Mouse (Mus musculus): ENCODE results near the gene Hmgcr. TPM values are rescaled to one million over a fixed set of nuclear protein-coding genes. Genes with fewer than 3 reads are reported as not detected.
"Not testable (repeated sequence)": the region's sequence is repeated elsewhere in the genome, so short reads cannot be mapped to it uniquely, and the experiment has no call there.

The Hmgcr gene
- polyA plus RNA-seq, 1 experiment, result 18.2 TPM

GRCm38 (mm10) chr13:96671906-96672234 is 1.1 kb upstream of the Hmgcr start:
- DNase-seq, result no peak
- TF ChIP-seq CTCF (IDR thresholded peaks at IDR 0.05; ENCODE audit: insufficient read depth, low read length), result no peak
- WGBS, result 81% methylated on average over 5 of the region's 5 CpGs

GRCm38 (mm10) chr13:96671078-96671905 is 556 bp upstream of the Hmgcr start:
- peak; percentile 38; the same call in 1 of the 2 replicates for TF ChIP-seq POLR2A (IDR thresholded peaks at IDR 0.05; ENCODE audit: borderline replicate concordance, extremely low read depth, low read depth, low read length)
- no peak for TF ChIP-seq CTCF (IDR thresholded peaks at IDR 0.05; ENCODE audit: insufficient read depth, low read length)
- no peak for DNase-seq
- H3K4me1 ChIP-seq (ENCODE audit: control insufficient read depth, insufficient read depth, low read length), result no peaks in the 10 kb centered on the region
- 11% methylated on average over 31 of the region's 31 CpGs for WGBS
- peak overlapping the region; percentile 72 for H3K4me3 ChIP-seq (replicated peaks; ENCODE audit: extremely low read depth, low read depth, low read length)

More at GRCm38 (mm10) chr13:96671906-96672234, 1.1 kb upstream of the Hmgcr start:
- no peak overlapping the region for H3K4me3 ChIP-seq (replicated peaks; ENCODE audit: extremely low read depth, low read depth, low read length)
- no peaks in the 10 kb centered on the region for H3K4me1 ChIP-seq (ENCODE audit: control insufficient read depth, insufficient read depth, low read length)

DNA sequence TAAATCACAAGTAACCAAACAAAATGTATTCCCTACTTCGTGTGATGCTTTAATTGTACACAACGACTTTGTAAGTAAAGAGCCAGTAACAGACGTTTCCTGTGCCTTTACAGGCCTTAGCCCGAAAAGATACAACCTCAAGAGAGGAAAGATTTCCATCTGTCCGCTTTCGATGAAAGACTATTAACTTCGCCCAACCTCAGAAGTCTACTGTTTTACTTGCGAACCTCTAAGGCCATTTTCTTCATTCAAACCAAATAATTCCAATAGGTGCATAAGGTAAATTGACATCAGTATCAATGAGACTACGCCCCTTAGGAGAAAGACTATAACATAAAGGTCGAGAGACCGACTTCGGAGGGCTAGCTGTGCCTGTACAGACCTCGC is 724 bp downstream of the Hmgcr start:
- TF ChIP-seq CTCF (IDR thresholded peaks at IDR 0.05; ENCODE audit: insufficient read depth, low read length) (no peak), POLR2A (IDR thresholded peaks at IDR 0.05; ENCODE audit: borderline replicate concordance, extremely low read depth, low read depth, low read length) (no peak)
- Histone ChIP-seq H3K4me1 (ENCODE audit: control insufficient read depth, insufficient read depth, low read length) (no peaks in the 10 kb centered on the region), H3K4me3 (replicated peaks; ENCODE audit: extremely low read depth, low read depth, low read length) (peak overlapping the region; percentile 66)
- DNase-seq, result no peak
- WGBS, result 2% methylated on average over 13 of the region's 13 CpGs

- H3K4me1 ChIP-seq (ENCODE audit: control insufficient read depth, insufficient read depth, low read length), result 0 out of 2 replicates have a peak, but pooled peaks cover 4% of the 10 kb centered on the region
- 86% methylated on average over 7 of the region's 7 CpGs for WGBS
- no peak for TF ChIP-seq CTCF (IDR thresholded peaks at IDR 0.05; ENCODE audit: insufficient read depth, low read length)
- no peak for TF ChIP-seq POLR2A (IDR thresholded peaks at IDR 0.05; ENCODE audit: borderline replicate concordance, extremely low read depth, low read depth, low read length)
- no peak for DNase-seq
- no peak overlapping the region for H3K4me3 ChIP-seq (replicated peaks; ENCODE audit: extremely low read depth, low read depth, low read length)
Measured at GRCm38 (mm10) chr13:96664419-96664974, 6.2 kb downstream of the Hmgcr start.

GRCm38 (mm10) chr13:96663120-96663519 is 7.6 kb downstream of the Hmgcr start:
- H3K4me3 ChIP-seq (replicated peaks; ENCODE audit: extremely low read depth, low read depth, low read length); H3K4me1 ChIP-seq (ENCODE audit: control insufficient read depth, insufficient read depth, low read length); DNase-seq: not testable (repeated sequence)
- 78% methylated on average over 4 of the region's 4 CpGs for WGBS

GRCm38 (mm10) chr13:96660095-96660860 is 10.5 kb downstream of the Hmgcr start:
- Histone ChIP-seq H3K4me1 (ENCODE audit: control insufficient read depth, insufficient read depth, low read length) (0 out of 2 replicates have a peak, but pooled peaks cover 4% of the 10 kb centered on the region), H3K4me3 (replicated peaks; ENCODE audit: extremely low read depth, low read depth, low read length) (no peak overlapping the region)
- DNase-seq, result no peak
- WGBS, result 72% methylated on average over 10 of the region's 10 CpGs
- TF ChIP-seq POLR2A (IDR thresholded peaks at IDR 0.05; ENCODE audit: borderline replicate concordance, extremely low read depth, low read depth, low read length) (no peak), CTCF (IDR thresholded peaks at IDR 0.05; ENCODE audit: insufficient read depth, low read length) (no peak)

DNA sequence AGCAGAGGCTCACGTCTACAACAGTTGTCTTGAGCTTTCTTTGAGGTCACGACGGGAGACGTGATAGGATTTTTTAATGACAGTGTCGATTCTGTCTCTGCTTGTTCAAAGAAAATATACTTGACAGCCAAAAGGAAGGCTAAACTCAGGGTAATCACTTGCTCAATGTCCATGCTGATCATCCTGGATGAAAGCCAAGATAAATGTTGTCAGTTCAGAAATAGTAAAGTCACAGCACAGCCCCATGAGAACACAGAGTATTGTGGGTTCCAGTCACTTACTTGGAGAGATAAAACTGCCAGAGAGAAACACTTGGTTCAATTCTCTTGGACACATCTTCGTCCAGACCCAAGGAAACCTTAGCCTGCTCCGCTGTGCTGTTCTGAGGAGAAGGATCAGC is 11.8 kb downstream of the Hmgcr start:
- 79% methylated on average over 7 of the region's 7 CpGs for WGBS

GRCm38 (mm10) chr13:96656673-96657072 is 14.1 kb downstream of the Hmgcr start:
- H3K4me3 ChIP-seq (replicated peaks; ENCODE audit: extremely low read depth, low read depth, low read length), result no peak overlapping the region
- WGBS, result 84% methylated on average over 1 of the region's 1 CpGs
- DNase-seq, result no peak
- no peaks in the 10 kb centered on the region for H3K4me1 ChIP-seq (ENCODE audit: control insufficient read depth, insufficient read depth, low read length)
- TF ChIP-seq CTCF (IDR thresholded peaks at IDR 0.05; ENCODE audit: insufficient read depth, low read length) (no peak), POLR2A (IDR thresholded peaks at IDR 0.05; ENCODE audit: borderline replicate concordance, extremely low read depth, low read depth, low read length) (no peak)

More for the DNA sequence above, 11.8 kb downstream of the Hmgcr start:
- no peak for TF ChIP-seq POLR2A (IDR thresholded peaks at IDR 0.05; ENCODE audit: borderline replicate concordance, extremely low read depth, low read depth, low read length)
- TF ChIP-seq CTCF (IDR thresholded peaks at IDR 0.05; ENCODE audit: insufficient read depth, low read length), result no peak
- H3K4me3 ChIP-seq (replicated peaks; ENCODE audit: extremely low read depth, low read depth, low read length), result no peak overlapping the region
- H3K4me1 ChIP-seq (ENCODE audit: control insufficient read depth, insufficient read depth, low read length), result 0 out of 2 replicates have a peak, but pooled peaks cover 4% of the 10 kb centered on the region
- DNase-seq, result no peak

- TF ChIP-seq CTCF (IDR thresholded peaks at IDR 0.05; ENCODE audit: insufficient read depth, low read length) (no peak), POLR2A (IDR thresholded peaks at IDR 0.05; ENCODE audit: borderline replicate concordance, extremely low read depth, low read depth, low read length) (no peak)
- DNase-seq, result no peak
- Histone ChIP-seq H3K4me1 (ENCODE audit: control insufficient read depth, insufficient read depth, low read length) (no peaks in the 10 kb centered on the region), H3K4me3 (replicated peaks; ENCODE audit: extremely low read depth, low read depth, low read length) (no peak overlapping the region)
- 85% methylated on average over 9 of the region's 9 CpGs for WGBS
Measured at GRCm38 (mm10) chr13:96653041-96653440, 17.7 kb downstream of the Hmgcr start.
